Mouse (Mus musculus): Measurements from ENCODE around the gene Mical3.

Gene Mical3

DNA sequence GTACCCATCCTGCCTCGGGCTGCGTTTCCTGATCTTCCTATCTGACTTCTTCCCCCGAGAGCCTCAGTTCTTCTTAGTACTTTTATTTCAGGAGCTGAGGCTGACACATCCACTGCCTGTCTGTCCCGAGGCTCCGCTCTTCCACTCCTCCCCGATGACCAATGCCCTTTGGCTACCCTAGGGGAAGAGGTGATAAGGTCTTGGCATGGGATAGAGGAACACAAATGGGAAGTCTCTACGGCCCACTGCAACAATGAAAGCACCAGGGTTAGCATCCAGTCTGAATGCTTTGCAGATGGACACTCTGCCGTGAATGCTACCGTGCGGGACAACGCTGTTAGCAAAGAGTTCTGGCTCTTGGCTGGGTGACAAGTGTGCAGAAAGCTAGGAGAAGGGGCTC lies 116.5 kb downstream of the Mical3 start:
- in situ Hi-C loops (cut with MboI, MseI): no loop called here

DNA sequence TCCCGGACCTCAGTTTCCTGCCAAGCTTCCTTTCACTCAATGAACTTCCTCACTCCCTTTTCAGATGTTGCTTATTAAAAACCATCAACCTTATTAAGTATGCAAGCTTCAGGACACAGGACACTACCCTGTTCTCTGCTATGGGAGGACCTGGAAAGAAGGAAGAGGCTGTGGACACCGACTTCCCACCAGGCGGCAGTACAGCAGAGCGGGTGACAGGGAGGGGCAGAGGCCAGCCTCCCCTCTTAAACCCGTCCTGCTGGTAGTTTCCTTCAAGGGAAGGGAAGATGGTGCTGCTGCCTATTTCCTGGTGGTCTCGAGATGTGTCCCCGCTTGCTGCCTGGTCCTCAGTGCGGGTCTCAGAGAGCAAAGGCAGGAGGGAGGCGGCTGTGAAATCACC lies 117.0 kb downstream of the Mical3 start:
- in situ Hi-C loops (cut with MboI, MseI): no loop called here

DNA sequence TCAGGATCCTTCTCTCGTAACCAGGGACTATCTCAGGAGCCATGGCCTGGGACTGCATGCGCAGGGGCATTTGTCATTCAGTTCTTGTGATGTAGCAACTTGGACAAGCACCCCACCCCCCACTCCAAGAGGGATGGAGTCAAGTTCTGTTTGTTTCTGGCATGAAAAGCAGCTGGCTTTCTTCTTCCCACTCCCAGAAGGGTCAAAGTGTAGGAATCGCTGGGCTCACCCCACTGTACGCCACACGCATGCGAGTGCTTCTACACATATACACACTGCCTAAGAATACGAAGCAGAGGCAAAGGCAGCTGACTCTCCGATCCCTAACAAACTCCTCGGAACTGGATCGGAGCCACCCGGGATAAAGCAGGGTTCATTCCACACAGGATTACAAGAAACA lies 119.1 kb downstream of the Mical3 start:
- in situ Hi-C loops (cut with MboI, MseI): no loop called here

DNA sequence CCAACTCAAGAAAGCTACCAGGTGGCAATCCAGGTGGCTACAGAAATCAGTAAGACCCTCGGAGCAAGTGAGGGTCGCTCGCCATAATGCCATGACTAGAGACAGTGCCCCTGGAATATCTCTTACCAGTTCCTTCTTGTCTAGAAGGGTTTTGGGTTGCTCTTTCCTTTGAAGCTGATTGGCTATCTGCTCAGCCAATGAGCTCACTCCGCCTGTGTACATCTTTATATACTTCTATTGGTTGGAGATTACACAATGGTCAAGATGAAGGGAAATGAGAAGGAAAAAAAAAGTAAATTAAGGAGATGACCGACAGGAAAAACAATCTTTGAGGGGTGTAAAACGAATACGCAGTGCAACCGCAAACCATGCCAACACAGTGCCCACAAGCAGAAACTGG lies 121.1 kb downstream of the Mical3 start:
- in situ Hi-C loops (cut with MboI, MseI): no loop called here

DNA sequence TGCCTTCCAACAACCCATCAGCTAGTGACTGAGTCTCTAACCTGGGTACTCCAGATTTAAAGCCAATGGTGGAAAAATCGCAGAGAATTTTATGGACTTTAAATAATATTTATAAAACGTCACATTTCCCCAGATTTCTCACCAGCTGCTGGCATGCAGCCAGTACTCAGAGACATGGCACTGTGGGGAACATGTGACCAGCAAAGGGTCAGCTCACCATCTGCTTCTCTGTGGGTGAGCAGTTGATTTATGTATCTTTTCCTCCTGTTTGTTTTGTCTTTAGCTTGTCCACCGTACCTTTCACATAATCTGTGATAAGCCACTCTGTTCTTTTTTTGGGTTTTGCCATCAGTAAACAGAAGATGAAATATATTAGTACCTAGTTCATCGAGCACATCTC lies 125.8 kb downstream of the Mical3 start:
- in situ Hi-C loops (cut with MboI, MseI): no loop called here

DNA sequence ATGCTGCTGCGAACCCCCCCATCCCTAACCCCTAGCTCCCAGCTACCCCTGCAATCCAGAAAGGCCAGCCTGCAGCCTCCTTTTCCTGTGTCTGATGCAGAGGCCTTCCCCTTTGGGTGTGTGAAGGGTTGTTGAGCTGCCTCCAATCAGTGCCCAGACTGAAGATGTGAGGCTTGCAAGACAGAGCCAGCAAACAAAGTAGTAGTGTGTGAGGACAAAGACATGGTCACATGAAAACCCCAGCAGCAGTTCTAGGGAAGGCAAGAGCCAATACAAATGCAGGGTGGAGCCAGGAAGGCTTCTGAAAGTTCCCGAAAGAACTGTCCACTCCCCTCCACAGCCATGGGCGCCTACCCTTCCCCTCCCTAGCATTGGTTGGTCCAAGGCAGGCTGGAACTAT lies 127.8 kb downstream of the Mical3 start:
- in situ Hi-C loops (cut with MboI, MseI): no loop called here

DNA sequence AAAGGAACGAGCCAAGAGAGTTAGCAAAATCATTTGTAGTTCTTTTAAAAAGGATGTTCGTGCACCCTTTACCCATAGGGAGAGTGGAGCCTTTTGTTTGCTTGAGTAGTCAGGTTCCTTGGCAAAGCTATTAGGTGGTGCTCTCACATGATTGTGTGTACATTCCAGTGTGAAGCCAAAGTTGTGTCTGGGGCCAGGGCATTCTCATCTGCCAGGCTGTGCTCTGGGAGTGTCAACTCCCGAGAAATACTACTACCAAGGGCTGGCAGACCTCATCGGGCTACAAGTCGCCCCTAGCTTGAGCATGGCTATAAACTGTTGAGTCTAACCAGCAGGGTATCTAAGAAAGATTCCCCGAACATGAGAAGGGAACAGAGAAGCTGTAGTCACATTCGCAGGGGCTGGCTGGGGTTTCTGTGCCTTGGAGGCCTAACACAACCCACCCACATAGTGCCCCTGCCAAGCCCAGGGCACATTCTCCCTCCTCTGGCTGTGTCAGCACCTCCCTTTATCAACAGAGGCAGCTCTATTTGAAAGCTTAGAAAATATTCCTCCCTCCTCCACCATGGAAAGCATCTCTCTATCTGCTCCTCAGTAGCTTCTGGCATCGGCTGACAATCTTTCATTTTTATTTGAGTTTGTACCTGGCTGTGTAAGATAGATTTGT lies 130.8 kb downstream of the Mical3 start:
- in situ Hi-C loops (cut with MboI, MseI): loop anchor here (25.0 kb wide), 1 partner anchor 1138 kb away; no protein-coding TSS in a partner anchor

DNA sequence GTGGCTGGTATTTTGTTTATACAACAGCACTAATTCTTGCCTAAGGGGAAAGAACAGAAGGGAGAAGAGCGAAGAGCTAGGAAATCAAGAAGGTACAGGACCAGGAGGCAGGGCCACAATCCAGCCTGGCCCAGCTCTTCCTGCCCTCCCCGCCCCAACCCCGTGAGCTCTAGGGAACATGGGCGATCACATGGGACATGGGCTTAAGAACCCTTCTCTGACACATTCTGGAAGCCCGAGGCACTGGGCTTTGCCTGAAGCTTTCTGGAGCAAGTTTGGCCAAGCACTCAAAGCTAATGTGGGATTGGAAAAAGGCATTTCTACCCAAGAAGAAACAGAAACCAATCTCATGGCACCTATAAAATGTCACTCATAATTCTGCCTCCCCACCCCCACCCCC lies 131.7 kb downstream of the Mical3 start:
- in situ Hi-C loops (cut with MboI, MseI): loop anchor here (25.0 kb wide), 1 partner anchor 1137 kb away; no protein-coding TSS in a partner anchor

DNA sequence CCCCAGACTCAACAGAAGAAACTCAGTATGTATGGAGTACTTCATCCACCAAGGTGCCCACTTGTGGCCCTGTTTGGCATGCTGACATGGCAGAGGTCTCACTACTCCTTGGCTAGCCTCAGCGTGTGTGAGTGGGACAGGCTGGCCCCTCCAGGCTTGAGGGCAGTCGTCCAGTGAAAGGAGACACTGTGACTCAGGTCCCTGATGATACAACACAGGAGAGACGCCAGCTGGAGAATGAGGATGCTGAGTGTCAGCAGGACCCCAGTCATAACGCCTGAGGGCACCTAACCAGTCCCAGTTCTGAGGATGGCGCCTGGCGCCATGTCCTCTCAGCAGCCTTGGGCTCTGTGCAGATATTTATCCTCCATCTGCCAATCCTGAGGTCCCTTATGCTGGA lies 134.2 kb downstream of the Mical3 start:
- in situ Hi-C loops (cut with MboI, MseI): loop anchor here (25.0 kb wide), 1 partner anchor 1134 kb away; no protein-coding TSS in a partner anchor

DNA sequence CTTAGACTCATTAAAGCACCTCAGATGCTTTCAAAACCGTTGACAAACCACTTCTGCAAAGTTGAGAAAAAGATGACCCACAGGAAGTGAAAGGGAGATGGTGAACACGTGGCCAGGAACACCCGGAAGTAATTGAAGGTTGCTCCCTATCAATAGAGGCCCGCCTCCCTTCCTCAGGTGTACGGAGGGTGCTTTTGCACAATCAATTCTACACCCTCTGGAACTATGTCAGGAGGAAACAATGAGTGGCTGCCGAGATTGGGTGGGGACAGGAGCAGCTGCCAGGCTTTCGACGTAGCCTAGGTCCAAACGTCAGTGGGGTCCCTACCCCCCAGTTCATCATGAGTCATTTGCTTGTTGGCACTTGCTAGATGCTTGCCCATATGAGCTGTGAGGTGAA lies 135.3 kb downstream of the Mical3 start:
- in situ Hi-C loops (cut with MboI, MseI): loop anchor here (25.0 kb wide), 1 partner anchor 1133 kb away; no protein-coding TSS in a partner anchor

DNA sequence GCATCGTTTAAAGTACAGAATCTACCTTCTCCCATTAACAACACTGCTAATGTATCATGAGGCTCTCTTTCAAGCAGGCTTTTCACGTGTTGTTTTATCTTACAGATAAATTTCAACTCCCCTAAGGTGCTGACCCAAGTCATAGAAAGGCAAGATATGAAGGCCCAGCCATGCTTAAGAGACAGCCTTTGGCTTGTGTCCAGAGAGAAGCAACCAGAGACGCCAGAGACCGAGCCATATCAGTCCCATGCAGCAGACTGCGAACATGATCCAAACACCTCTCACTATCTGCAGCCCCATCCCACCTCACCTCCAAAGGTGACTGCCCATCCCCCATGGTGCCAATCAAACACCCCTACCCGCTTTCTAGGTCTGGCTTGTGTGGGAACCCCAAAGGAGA lies 138.9 kb downstream of the Mical3 start:
- in situ Hi-C loops (cut with MboI, MseI): loop anchor here (25.0 kb wide), 1 partner anchor 1130 kb away; no protein-coding TSS in a partner anchor

DNA sequence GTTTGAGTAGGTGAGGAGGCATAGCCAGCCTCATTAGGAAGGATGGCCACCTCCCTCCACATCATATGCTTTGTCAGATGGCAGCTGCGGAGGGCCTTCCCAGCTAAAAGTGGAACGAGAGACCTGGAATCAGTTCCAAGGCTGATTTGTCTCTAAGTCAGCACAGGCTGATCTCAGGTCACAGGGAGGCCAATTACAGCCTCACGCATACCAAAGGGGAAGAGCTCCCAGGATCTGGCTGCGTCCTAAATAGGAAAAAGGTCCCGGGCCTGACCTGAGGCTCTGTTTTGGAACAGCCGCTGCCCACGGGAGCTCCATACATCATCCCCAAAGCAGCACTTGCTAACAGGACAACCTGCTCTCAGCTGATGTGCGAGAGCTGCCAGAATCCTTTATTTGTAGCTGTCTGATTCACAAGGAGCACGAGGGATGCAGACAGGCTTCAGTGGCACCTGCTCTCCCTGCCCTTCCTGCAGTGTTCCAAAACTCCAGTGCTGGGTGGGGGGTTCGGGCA lies 143.2 kb downstream of the Mical3 start:
- in situ Hi-C loops (cut with MboI, MseI): loop anchor here (25.0 kb wide), 1 partner anchor 1125 kb away; no protein-coding TSS in a partner anchor

DNA sequence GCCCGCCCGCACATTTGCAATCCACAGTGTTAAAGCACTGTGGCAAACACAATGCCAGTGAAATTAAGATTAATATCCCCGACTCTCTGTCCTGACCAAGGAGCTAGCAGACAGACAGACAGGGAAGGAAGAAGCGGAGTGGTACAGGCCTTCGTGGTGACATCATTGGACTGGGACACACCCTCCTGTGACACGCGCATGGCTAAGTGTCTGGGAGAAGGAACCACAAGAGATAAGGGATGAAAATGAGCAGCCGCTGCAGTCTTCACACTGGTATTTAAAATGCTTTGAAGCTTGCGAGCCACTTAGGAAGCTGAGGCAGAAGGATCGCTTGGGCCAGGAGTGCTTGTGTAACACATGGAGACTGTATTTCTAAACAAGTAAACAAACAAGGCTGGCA lies 143.6 kb downstream of the Mical3 start:
- in situ Hi-C loops (cut with MboI, MseI): loop anchor here (25.0 kb wide), 1 partner anchor 1125 kb away; no protein-coding TSS in a partner anchor

DNA sequence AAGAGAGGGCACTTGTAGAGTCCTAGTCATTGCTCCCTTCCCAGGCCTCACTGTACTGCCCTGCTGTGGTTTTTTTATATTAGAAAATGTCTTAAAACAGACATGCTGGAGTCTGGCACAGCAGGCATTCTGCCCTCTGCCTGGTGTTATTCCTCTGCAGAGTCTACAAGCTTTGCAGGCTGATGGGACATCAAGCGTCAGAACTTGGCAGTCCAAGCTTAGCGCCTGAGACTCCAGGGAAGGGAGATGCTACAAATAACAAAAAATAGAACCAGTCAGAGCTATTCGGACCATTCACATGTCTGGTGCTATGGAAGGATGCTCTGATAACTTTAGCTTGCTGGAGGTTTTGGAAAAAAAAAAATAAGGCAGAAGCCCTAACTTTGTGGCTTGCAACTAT lies 144.6 kb downstream of the Mical3 start:
- in situ Hi-C loops (cut with MboI, MseI): loop anchor here (25.0 kb wide), 1 partner anchor 1124 kb away; no protein-coding TSS in a partner anchor

DNA sequence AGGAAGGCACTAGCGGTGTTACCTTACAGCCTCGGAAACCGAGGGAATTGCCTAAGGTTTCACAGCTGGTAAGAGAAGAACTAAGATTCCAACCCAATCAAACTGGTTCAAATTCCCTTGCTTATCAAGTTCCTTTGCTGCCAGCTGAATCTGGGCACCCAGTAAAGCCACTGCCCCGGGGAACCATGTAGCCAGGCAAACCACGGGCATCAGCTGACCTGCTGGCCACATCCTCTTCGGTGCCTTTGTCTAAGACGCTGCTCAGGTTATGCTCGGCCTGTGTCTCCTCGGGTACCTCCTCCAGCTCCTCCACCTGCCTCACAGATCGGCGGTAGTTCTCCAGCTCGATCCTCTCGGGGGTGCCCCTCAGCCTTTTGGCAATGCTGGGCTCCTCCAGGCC lies 148.5 kb downstream of the Mical3 start:
- in situ Hi-C loops (cut with MboI, MseI): loop anchor here (25.0 kb wide), 1 partner anchor 1120 kb away; no protein-coding TSS in a partner anchor

DNA sequence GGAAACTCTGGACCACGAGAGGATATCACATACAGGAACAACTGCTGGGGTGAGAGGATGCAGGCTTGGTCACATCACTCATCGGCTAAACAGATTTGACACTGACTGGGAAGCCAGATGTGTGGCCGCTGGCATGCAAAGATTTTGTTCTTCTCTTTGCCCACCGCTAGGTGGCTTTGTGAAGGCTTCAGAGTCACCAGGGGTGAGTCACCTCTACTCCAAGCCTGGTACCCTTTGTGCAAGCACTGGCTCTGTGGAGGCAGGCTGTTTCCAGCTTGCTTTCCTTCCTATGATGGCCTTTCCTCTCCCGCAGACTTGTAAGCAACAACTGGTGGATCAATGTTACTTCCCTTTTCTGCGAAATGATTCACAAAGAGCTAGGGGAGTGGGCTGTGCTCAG lies 149.3 kb downstream of the Mical3 start:
- in situ Hi-C loops (cut with MboI, MseI): loop anchor here (25.0 kb wide), 1 partner anchor 1119 kb away; no protein-coding TSS in a partner anchor

DNA sequence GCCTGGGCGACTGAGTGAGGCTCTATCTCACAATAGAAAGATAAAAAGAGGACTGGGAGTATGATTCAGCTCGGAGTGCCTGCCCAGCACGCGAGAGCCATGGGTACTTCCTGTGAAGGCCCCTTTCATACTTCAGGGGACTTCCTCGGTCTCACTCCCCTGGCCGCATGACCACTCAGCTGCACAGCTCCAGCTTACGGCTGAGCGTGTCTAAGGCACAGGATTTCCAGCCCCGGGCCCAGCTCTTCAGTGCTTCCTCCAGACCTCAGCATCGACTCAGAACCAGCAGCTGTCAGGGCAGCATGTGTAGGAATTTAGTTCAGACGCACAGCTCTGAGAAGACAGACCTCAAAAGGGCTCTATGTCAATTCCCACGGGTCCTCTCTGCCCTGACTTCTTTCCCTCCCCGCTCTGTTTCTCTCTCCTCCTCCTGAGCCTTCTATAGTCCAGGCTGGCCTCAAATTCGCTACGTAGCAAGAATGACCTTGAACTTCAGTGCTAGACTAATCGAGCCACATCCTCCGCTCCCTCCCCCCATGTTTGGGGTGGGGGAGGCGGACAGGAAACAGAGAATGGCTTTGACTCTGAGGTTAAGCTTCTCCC lies 152.7 kb downstream of the Mical3 start:
- in situ Hi-C loops (cut with MboI, MseI): loop anchor here (25.0 kb wide), 1 partner anchor 1116 kb away; no protein-coding TSS in a partner anchor

DNA sequence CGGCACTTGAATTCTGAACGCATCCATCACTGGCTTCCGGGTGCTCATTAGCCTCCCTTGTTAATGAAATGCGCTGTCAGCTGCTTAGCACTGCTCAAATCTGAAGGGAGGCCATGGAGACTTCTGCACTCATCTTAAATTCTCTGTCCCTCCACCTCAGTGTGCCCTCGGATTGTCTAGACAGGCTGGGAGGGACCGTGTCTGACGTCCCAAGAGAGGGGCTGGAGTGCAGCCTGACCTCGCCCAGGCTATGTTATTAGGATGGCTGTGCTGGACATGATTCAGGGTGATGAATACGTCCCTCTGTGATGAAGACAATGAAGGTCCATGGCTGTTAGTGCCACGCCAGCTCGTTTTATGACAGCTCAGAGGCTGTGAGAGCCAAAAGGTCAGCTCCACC lies 153.8 kb downstream of the Mical3 start:
- in situ Hi-C loops (cut with MboI, MseI): loop anchor here (25.0 kb wide), 1 partner anchor 1115 kb away; no protein-coding TSS in a partner anchor

DNA sequence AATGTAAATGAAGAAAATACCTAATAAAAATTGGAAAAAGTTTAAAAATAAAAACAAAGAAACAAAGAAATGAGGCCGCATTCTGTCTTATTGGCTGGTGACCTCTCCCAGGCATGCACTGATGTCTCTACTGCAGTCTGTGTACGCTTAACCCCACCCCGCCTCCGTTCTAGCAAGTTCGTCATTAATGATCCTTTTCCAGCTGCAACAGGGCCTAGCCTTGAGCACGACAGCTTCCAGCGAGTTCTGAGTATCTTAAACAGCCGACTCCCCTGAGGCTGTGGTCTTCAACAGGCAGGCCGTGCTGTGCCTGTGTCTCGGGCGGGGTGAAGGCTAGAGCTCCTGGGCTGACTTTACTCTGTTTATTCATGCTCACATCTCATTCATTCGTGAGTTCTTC lies 154.7 kb downstream of the Mical3 start:
- in situ Hi-C loops (cut with MboI, MseI): loop anchor here (25.0 kb wide), 1 partner anchor 1114 kb away; no protein-coding TSS in a partner anchor

DNA sequence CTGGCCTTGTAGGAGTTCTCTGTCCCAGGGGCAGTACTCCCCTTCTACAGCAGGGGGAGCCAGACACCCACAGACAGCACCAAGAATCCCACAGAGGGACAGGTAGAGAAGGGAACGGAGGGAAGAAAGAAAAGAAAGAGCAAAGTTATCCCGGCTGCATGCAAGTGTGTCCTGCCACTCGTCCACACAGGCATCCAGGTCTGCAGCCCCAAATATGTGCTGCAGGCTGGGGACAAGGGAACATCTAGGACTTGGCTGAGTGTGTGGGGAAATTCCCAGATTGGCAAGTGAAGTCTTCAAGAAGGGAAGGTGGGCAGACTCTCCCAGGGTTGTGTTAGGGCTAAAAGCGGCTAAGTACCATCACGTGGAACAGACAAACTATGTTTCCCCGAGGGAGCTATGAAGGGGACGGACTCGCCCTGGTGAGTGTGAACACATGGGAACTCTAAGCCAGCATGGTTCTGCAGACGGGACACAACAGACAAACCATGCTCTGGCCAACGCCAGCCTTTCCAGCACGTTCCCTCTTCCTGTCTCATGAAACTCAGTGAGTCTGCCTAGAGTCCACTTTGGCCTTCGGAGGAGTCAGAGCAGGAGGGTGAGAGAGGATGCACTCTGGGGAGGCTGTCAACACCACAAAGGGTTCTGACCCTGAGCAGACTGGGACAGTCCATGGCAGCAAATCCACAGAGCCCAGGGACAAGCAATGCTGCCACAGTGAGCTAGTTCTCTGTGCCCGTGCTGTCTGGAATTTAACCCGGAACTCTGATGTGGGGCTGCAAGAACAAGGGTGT lies 158.8 kb downstream of the Mical3 start:
- in situ Hi-C loops (cut with MboI, MseI): loop anchor here (5.0 kb wide), 2 partner anchors 150 to 205 kb away; no protein-coding TSS in a partner anchor

All from T-helper 1 cell (primary cell).